Mouse (Mus musculus): ENCODE results near the gene Mpst. TPM values are rescaled to one million over a fixed set of nuclear protein-coding genes. Genes with fewer than 3 reads are reported as not detected.
A peak's percentile ranks its signal among the peaks of the same experiment; 100 is the strongest.

Mpst gene
- total and polyA plus RNA-seq, 2 experiments from 2014 or later = 3.8 to 84.8 TPM

- H3K27ac ChIP-seq (ENCODE audit: low read depth, low read length) = no peak overlapping the region
- no peak overlapping the region for H3K9ac ChIP-seq (replicated peaks; ENCODE audit: low read length, poor library complexity, severe bottlenecking)
- 83% methylated on average over 6 of the region's 6 CpGs for WGBS
These were observed 42.9 kb downstream of the Mpst start for GRCm38 (mm10) chr15:78449131-78449530.

GRCm38 (mm10) chr15:78449694-78450418 is 43.6 kb downstream of the Mpst start:
- H3K27ac ChIP-seq (ENCODE audit: low read depth, low read length) = no peak overlapping the region
- no peaks in the 10 kb centered on the region for H3K36me3 ChIP-seq (ENCODE audit: insufficient read depth, low read length)
- H3K4me2 ChIP-seq (ENCODE audit: low read depth, low read length, poor library complexity, severe bottlenecking) = no peak overlapping the region
- no peaks in the 10 kb centered on the region for H3K9me3 ChIP-seq (ENCODE audit: low read length)
- ATAC-seq (ENCODE audit: low FRiP score) (no peak), DNase-seq (ENCODE audit: low spot score) (peak; percentile 74)
- TF ChIP-seq CTCF (IDR thresholded peaks at IDR 0.05) = no peak
- no peak overlapping the region for H3K4me3 ChIP-seq (ENCODE audit: low read depth, low read length)
- no peak overlapping the region; the same call in 1 of the 2 replicates for H3K9ac ChIP-seq (replicated peaks; ENCODE audit: low read length, poor library complexity, severe bottlenecking)
- 38% methylated on average over 7 of the region's 7 CpGs for WGBS
- no peaks in the 10 kb centered on the region for H3K27me3 ChIP-seq (ENCODE audit: insufficient read depth, low read length)
- no peaks in the 10 kb centered on the region; the same call in 1 of the 2 replicates for H3K4me1 ChIP-seq (ENCODE audit: insufficient read depth, low read length)

More at GRCm38 (mm10) chr15:78449131-78449530, 42.9 kb downstream of the Mpst start:
- no peaks in the 10 kb centered on the region; the same call in 1 of the 2 replicates for H3K4me1 ChIP-seq (ENCODE audit: insufficient read depth, low read length)
- no peak for DNase-seq (ENCODE audit: low spot score)
- H3K27me3 ChIP-seq (ENCODE audit: insufficient read depth, low read length) = no peaks in the 10 kb centered on the region
- no peaks in the 10 kb centered on the region for H3K36me3 ChIP-seq (ENCODE audit: insufficient read depth, low read length)
- H3K4me3 ChIP-seq (ENCODE audit: low read depth, low read length) = no peak overlapping the region
- H3K4me2 ChIP-seq (ENCODE audit: low read depth, low read length, poor library complexity, severe bottlenecking) = no peak overlapping the region
- H3K9me3 ChIP-seq (ENCODE audit: low read length) = no peaks in the 10 kb centered on the region
- no peak for ATAC-seq (ENCODE audit: low FRiP score)
- no peak for TF ChIP-seq CTCF (IDR thresholded peaks at IDR 0.05)

GRCm38 (mm10) chr15:78450419-78450768 is 44.2 kb downstream of the Mpst start:
- H3K4me3 ChIP-seq (ENCODE audit: low read depth, low read length) = no peak overlapping the region
- no peaks in the 10 kb centered on the region for H3K9me3 ChIP-seq (ENCODE audit: low read length)
- DNase-seq (ENCODE audit: low spot score) = no peak
- H3K4me1 ChIP-seq (ENCODE audit: insufficient read depth, low read length) = no peaks in the 10 kb centered on the region; the same call in 1 of the 2 replicates
- ATAC-seq (ENCODE audit: low FRiP score) = no peak
- no peak overlapping the region for H3K27ac ChIP-seq (ENCODE audit: low read depth, low read length)
- no peaks in the 10 kb centered on the region for H3K36me3 ChIP-seq (ENCODE audit: insufficient read depth, low read length)
- H3K4me2 ChIP-seq (ENCODE audit: low read depth, low read length, poor library complexity, severe bottlenecking) = no peak overlapping the region
- peak; percentile 26; the same call in 1 of the 2 replicates for TF ChIP-seq CTCF (IDR thresholded peaks at IDR 0.05)
- 85% methylated on average over 6 of the region's 6 CpGs for WGBS
- no peaks in the 10 kb centered on the region for H3K27me3 ChIP-seq (ENCODE audit: insufficient read depth, low read length)
- no peak overlapping the region for H3K9ac ChIP-seq (replicated peaks; ENCODE audit: low read length, poor library complexity, severe bottlenecking)

- no peak for ATAC-seq (ENCODE audit: low FRiP score)
- no peak overlapping the region for H3K4me2 ChIP-seq (ENCODE audit: low read depth, low read length, poor library complexity, severe bottlenecking)
These were observed 45.0 kb downstream of the Mpst start for GRCm38 (mm10) chr15:78451201-78451600.

GRCm38 (mm10) chr15:78452929-78453328 is 46.7 kb downstream of the Mpst start:
- ATAC-seq (ENCODE audit: low FRiP score) (no peak), DNase-seq (ENCODE audit: low spot score) (no peak)
- 85% methylated on average over 3 of the region's 3 CpGs for WGBS
- no peak overlapping the region for H3K4me2 ChIP-seq (ENCODE audit: low read depth, low read length, poor library complexity, severe bottlenecking)
- H3K4me3 ChIP-seq (ENCODE audit: low read depth, low read length) = no peak overlapping the region
- TF ChIP-seq CTCF (IDR thresholded peaks at IDR 0.05) = no peak
- H3K27me3 ChIP-seq (ENCODE audit: insufficient read depth, low read length) = no peaks in the 10 kb centered on the region
- no peaks in the 10 kb centered on the region for H3K36me3 ChIP-seq (ENCODE audit: insufficient read depth, low read length)
- no peak overlapping the region for H3K9ac ChIP-seq (replicated peaks; ENCODE audit: low read length, poor library complexity, severe bottlenecking)
- H3K4me1 ChIP-seq (ENCODE audit: insufficient read depth, low read length) = no peaks in the 10 kb centered on the region; the same call in 1 of the 2 replicates
- H3K27ac ChIP-seq (ENCODE audit: low read depth, low read length) = no peak overlapping the region
- H3K9me3 ChIP-seq (ENCODE audit: low read length) = no peaks in the 10 kb centered on the region

More at GRCm38 (mm10) chr15:78451201-78451600, 45.0 kb downstream of the Mpst start:
- Histone ChIP-seq H3K4me1 (ENCODE audit: insufficient read depth, low read length) (no peaks in the 10 kb centered on the region; the same call in 1 of the 2 replicates), H3K36me3 (ENCODE audit: insufficient read depth, low read length) (no peaks in the 10 kb centered on the region), H3K4me3 (ENCODE audit: low read depth, low read length) (no peak overlapping the region), H3K9ac (replicated peaks; ENCODE audit: low read length, poor library complexity, severe bottlenecking) (no peak overlapping the region), H3K27ac (ENCODE audit: low read depth, low read length) (no peak overlapping the region), H3K27me3 (ENCODE audit: insufficient read depth, low read length) (no peaks in the 10 kb centered on the region), H3K9me3 (ENCODE audit: low read length) (no peaks in the 10 kb centered on the region)
- no peak for TF ChIP-seq CTCF (IDR thresholded peaks at IDR 0.05)
- 83% methylated on average over 2 of the region's 2 CpGs for WGBS
- DNase-seq (ENCODE audit: low spot score) = no peak

GRCm38 (mm10) chr15:78455168-78455567 is 49.0 kb downstream of the Mpst start:
- no peak for DNase-seq (ENCODE audit: low spot score)
- TF ChIP-seq CTCF (IDR thresholded peaks at IDR 0.05) = no peak
- no peaks in the 10 kb centered on the region for H3K9me3 ChIP-seq (ENCODE audit: low read length)
- H3K4me2 ChIP-seq (ENCODE audit: low read depth, low read length, poor library complexity, severe bottlenecking) = no peak overlapping the region
- no peak overlapping the region for H3K27ac ChIP-seq (ENCODE audit: low read depth, low read length)
- H3K4me3 ChIP-seq (ENCODE audit: low read depth, low read length) = no peak overlapping the region
- no peaks in the 10 kb centered on the region for H3K27me3 ChIP-seq (ENCODE audit: insufficient read depth, low read length)
- H3K36me3 ChIP-seq (ENCODE audit: insufficient read depth, low read length) = no peaks in the 10 kb centered on the region
- WGBS = 72% methylated on average over 4 of the region's 4 CpGs
- no peaks in the 10 kb centered on the region for H3K4me1 ChIP-seq (ENCODE audit: insufficient read depth, low read length)
- no peak overlapping the region for H3K9ac ChIP-seq (replicated peaks; ENCODE audit: low read length, poor library complexity, severe bottlenecking)
- no peak for ATAC-seq (ENCODE audit: low FRiP score)
